8 mouse cellular contexts compared by ENCODE assay signal in genomic region chr2:103848923-103849700, GRCm38 (mm10). TPM values are rescaled to one million over a fixed set of nuclear protein-coding genes. Genes with fewer than 3 reads are reported as not detected.
DNase-seq lines count a peak whose midpoint lies in the region; ATAC-seq and TF ChIP-seq lines count a peak whose summit lies in the region.

No protein-coding gene starts in this region.

- no peak overlapping the region for H3K27ac ChIP-seq in thymus, adult 2 months (ENCODE audit: control insufficient read depth, insufficient read depth, low read length)
- no peak overlapping the region for H3K27ac ChIP-seq in limb, embryonic 11.5 days (replicated peaks; ENCODE audit: low read depth, low read length)

- no peaks in the 10 kb centered on the region for H3K27me3 ChIP-seq in thymus, adult 2 months (ENCODE audit: control insufficient read depth, insufficient read depth, low read length)
- no peaks in the 10 kb centered on the region for H3K27me3 ChIP-seq in limb, embryonic 11.5 days (ENCODE audit: control insufficient read depth, insufficient read depth, low read length)

- H3K4me3 ChIP-seq in thymus, adult 2 months (ENCODE audit: control insufficient read depth, insufficient read depth, low read length), result no peak overlapping the region
- H3K4me3 ChIP-seq in limb, embryonic 11.5 days (ENCODE audit: low read depth, low read length), result no peak overlapping the region

- TF ChIP-seq POLR2A in thymus, adult 2 months (IDR thresholded peaks at IDR 0.05; ENCODE audit: control insufficient read depth, extremely low read depth, insufficient read depth, low read length, poor library complexity), result no peak

- H3K4me2 ChIP-seq in limb, embryonic 11.5 days (ENCODE audit: low read depth, severe bottlenecking), result no peak overlapping the region

- no peaks in the 10 kb centered on the region for H3K9me3 ChIP-seq in limb, embryonic 11.5 days (ENCODE audit: control insufficient read depth, low read length)

- WGBS in thymus, adult 2 months, result 83% methylated on average over 9 of the region's 9 CpGs
- 74% methylated on average over 9 of the region's 9 CpGs for WGBS in limb, embryonic 11.5 days

- no peaks in the 10 kb centered on the region for H3K4me1 ChIP-seq in thymus, adult 2 months (replicated peaks; ENCODE audit: control insufficient read depth, insufficient read depth, low read length)
- H3K4me1 ChIP-seq in limb, embryonic 11.5 days (ENCODE audit: control insufficient read depth, insufficient read depth, low read length), result no peaks in the 10 kb centered on the region

- no peak overlapping the region for H3K9ac ChIP-seq in limb, embryonic 11.5 days (ENCODE audit: low read length)

- peak; percentile 68 for ATAC-seq in activated CD4-positive, CD25-positive, alpha-beta regulatory T cell, adult 4 months
- no peak; the same call in 1 of the 2 replicates for ATAC-seq in limb, embryonic 11.5 days (ENCODE audit: insufficient number of reproducible peaks, low FRiP score, low TSS enrichment, low read depth)

- no peaks in the 10 kb centered on the region for H3K36me3 ChIP-seq in thymus, adult 2 months (ENCODE audit: control insufficient read depth, insufficient read depth, low read length)
- H3K36me3 ChIP-seq in limb, embryonic 11.5 days (ENCODE audit: control insufficient read depth, insufficient read depth, low read length), result no peaks in the 10 kb centered on the region

- TF ChIP-seq CTCF in thymus, adult 2 months (IDR thresholded peaks at IDR 0.05; ENCODE audit: borderline replicate concordance, control insufficient read depth, extremely low read depth, insufficient read depth, low read length, poor library complexity), result no peak

- intact Hi-C loops in heart, postnatal 36 days (cut with DNase I), result loop anchor here (5.0 kb wide), 2 partner anchors 52 to 282 kb away; partner anchors contain the start of genes Abtb2 and Caprin1

- DNase-seq in thymus, adult 2 months, result peak; percentile 54
- no peak for DNase-seq in thymus, adult 18-20 months
- peak; percentile 72 for DNase-seq in embryo, embryonic 10 days (ENCODE audit: low spot score)
- peak; percentile 45 to 57 for DNase-seq in heart, postnatal 36 days
- DNase-seq in limb, embryonic 11.5 days (ENCODE audit: low spot score), result peak; percentile 61
- DNase-seq in naive thymus-derived CD4-positive, alpha-beta T cell, adult 2 months (ENCODE audit: low read depth), result peak; percentile 75
- no peak for DNase-seq in frontal cortex, postnatal 10 days (ENCODE audit: low spot score in 2 of 2)

RNA-seq across cellular contexts. Expression of gene Caprin1, which starts 51.7 kb away (rescaled TPM):
- 182 and 242 TPM in 2 replicates for polyA plus RNA-seq in thymus, adult 2 months (2012; rRNA removed)
- 100 to 1,000 TPM; 110 to 112 TPM for polyA plus RNA-seq in activated CD4-positive, CD25-positive, alpha-beta regulatory T cell, adult 4 months (2017; shearing (Covaris generic))
- 100 to 1,000 TPM; 186 to 200 TPM for total RNA-seq in heart, postnatal 36 days (2021)
- polyA plus RNA-seq in limb, embryonic 11.5 days (2014; fragmentation: Nextera tagmentation; extraction: Ambion mirVana), result 602 and 629 TPM in 2 replicates

Comparison
In these comparisons a context has a peak if more than half of its experiments do, and no peak if none do; other contexts are left out.
1. DNase-seq: peak in thymus, adult 2 months (single experiment), embryo, embryonic 10 days (single experiment), heart, postnatal 36 days (2 of 2), limb, embryonic 11.5 days (single experiment) and naive thymus-derived CD4-positive, alpha-beta T cell, adult 2 months (single experiment); none in thymus, adult 18-20 months (0 of 2) and frontal cortex, postnatal 10 days (0 of 2).